Mouse (Mus musculus) large intestine, adult 2 months (tissue): ENCODE data around the gene Tekt3. TPM values are rescaled to one million over a fixed set of nuclear protein-coding genes. Genes with fewer than 3 reads are reported as not detected.

Source experiments
- DNase-seq: peaks from one replicate; pipeline ENCODE4 v3.0.0-alpha.2; 2012; ENCODE audit warnings: low read depth, low spot score
- WGBS: fragments of 180-500 bp; shearing (Covaris S2); methylation state at CpG from one replicate; pipeline ENCODE4 v1.1.7; 2018; 5-methylcytosine and 5-hydroxymethylcytosine counted together
- polyA plus RNA-seq: library from polyadenylated mRNA; depleted of rRNA; stranded (reverse); fragments of >200 nt; gene quantifications from 2 replicates; pipeline ENCODE4 v1.2.3, GENCODE M21; 2012; rRNA removed

Tekt3 gene
- polyA plus RNA-seq: not detected in 2 replicates

GRCm38 (mm10) chr11:63061446-63061845 lies at the start of gene Tekt3:
Tekt3 (plus strand) TSS chr11:63061654.
- no peak for DNase-seq

GRCm38 (mm10) chr11:63017327-63018082 lies 43.9 kb upstream of the Tekt3 start:
- WGBS: 85% methylated on average over 6 of the region's 6 CpGs
- no peak for DNase-seq

More at GRCm38 (mm10) chr11:63061446-63061845, at the start of gene Tekt3:
- 41% methylated on average over 17 of the region's 17 CpGs for WGBS

DNA sequence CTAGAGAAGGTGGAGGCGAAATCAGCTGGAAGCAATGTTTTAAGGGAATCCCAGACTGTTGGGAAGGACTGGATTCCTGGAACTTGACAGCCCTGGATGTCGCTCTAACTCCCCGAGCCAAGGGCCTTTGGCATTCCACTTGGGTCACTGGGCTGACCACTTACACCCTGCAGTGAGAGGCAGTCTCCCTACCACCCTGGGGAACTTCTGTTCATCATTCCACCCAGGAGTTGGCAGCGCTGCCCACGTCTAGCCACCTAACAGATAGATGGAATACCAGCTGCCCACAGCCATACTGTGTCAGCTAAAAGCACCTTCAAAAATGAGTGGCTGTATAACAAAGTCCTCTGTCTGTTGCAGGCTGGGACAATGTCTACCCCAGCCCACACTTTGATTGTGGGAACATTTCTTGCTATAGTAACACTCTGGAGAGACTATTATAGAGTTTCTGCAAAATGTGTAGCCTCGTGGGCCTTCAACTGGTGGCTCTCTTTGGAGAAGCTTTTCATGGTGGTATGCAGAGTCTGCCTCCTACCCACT lies 43.3 kb upstream of the Tekt3 start:
- 88% methylated on average over 6 of the region's 6 CpGs for WGBS
- no peak for DNase-seq

DNA sequence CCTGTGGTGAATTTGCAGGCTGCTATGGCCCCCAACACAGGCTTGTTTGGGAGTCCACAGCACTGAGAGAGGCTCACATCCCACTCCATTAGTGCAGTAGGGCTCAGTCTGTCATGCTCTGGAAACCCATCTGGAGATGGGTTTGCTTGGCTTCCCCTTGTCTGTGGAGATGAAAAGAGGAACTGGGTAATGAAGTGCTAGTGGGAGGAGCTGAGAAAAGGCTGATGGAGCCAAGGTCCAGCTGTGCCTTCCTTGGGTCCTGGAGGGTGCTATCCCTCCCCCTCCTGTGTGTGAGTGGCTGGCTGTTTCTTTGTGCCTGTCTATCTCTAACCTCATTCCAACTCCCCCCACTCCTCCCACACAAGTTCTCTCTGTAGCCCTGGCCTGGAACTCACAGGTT lies 40.8 kb upstream of the Tekt3 start:
- DNase-seq: no peak

DNA sequence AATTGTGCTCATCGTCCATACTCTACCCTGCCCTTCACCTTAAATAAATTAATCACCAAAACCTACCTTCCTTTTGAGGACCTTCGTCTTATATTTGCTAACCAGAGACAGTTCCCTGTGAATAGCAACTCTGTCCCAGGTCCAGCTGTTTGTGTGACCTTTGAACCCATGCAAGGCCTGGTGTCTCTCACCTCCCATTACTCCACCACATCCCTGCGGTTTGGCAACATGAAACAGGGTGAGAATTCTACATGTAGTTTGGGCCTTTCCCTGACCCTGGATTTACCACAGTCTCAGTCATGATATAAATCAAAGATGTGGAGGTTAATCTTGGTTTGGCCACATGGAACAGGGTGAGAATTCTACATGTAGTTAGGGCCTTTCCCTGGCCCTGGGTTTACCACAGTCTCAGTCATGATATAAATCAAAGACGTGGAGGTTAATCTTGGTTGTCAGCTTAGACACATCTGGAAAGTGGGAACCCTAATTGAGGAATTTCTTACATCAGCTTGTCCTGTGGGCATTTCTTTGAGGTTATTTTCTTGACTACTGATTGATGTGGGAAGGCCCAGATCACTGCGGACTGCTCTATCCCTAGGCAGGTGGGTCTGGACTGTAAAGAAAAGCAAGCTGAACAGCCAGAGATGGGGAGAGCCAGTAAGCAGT lies 40.2 kb upstream of the Tekt3 start:
- DNase-seq: no peak
- WGBS: 60% methylated on average over 5 of the region's 5 CpGs

DNA sequence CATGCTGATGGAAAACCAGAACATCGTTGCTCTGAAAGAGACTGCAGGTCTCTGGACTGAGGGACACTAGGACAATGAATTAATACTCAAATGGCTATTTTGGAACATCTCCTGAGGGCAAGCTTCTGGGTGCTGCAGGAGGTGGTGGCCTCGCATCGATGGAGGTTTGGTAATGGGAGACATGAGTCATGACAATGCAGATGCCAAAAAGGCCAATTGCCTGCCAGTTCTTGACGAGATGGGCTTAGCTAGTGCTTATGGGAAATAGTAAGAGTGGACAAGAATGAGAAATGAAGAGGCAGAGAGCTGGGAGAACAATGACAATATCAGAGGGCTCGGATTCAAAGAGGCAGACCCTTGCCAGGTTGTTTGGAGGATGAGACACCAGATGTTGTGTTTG lies 38.0 kb upstream of the Tekt3 start:
- no peak for DNase-seq
- 66% methylated on average over 5 of the region's 5 CpGs for whole genome bisulfite sequencing

DNA sequence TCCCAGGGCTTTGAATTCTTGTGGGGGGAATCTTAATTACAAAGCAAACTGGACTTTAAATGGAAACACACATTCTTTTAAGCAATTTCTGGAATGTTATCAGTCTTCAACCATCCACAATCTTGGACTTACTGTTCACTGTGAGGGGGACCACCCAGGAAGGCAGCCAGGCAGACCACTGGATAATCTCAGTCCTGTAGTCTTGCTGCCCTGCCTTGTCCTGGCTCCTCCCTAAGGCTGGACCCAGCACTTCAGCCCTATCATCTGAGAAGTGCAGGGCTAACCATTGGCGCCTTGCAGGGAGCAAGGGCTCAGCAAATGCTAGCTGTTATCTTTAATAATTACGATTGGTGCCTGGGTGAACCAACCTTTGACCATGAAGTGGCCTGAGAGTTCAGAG lies 37.3 kb upstream of the Tekt3 start:
- no peak for DNase-seq
- 74% methylated on average over 2 of the region's 2 CpGs for WGBS

- no peak for DNase-seq
- WGBS: 36% methylated on average over 6 of the region's 6 CpGs
These were observed 36.0 kb upstream of the Tekt3 start for GRCm38 (mm10) chr11:63025476-63025875.

DNA sequence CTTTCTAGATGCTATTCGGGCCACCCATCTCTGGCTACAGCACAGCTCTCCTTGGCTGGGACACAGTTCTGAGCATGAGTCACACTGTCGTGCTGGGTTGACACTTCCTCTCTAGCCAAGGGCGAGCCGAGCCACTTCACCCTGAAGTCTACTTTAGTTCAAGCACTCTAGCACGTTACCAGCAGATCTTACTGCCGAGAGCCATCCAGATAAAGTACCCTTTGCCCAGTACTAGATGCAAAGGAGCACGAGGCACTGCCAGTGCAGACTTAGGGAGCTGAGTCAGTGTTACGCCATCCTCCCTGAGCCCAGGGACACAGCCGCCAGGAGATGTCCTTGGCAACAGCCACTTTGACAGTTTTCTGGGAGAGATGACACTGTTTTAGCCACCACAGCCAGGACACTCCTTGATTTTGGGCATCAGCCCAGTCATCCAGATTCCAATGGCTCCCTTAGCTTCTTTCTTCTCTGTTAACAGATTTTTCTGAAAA lies 34.8 kb upstream of the Tekt3 start:
- no peak for DNase-seq
- WGBS: 45% methylated on average over 9 of the region's 9 CpGs

GRCm38 (mm10) chr11:63028131-63028530 lies 33.3 kb upstream of the Tekt3 start:
- no peak for DNase-seq
- WGBS: 92% methylated on average over 3 of the region's 3 CpGs

DNA sequence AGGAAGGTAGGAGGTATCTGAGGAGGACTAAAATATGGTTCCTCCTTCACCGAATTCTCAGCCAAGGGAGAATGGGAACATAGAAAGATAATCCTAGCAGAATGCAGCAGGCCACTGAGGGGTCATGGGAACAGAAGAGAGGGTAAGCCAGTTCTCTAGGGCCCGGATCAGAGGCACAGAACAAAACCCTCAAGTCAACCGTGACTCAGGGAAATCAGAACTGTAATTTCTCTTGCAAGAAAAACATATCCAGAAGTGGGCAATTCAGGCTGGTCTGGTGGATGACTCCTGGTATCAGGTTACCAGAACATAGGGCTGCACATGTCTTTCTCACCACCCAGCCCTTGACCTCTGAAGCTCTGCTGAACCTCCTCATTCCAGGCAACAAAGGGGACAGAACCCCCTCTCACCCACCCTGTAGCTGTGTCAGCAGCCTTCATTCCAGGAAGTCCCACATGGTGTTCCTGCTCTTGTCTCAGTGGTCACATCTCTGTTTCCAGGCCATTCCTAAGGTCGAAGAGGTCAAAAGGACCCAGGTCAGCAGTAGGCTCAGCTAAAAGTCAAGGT lies 32.2 kb upstream of the Tekt3 start:
- no peak for DNase-seq

GRCm38 (mm10) chr11:63029721-63030120 lies 31.7 kb upstream of the Tekt3 start:
- 63% methylated on average over 6 of the region's 6 CpGs for WGBS
- DNase-seq: no peak

More for the DNA sequence above, 32.2 kb upstream of the Tekt3 start:
- WGBS: 79% methylated on average over 4 of the region's 4 CpGs

DNA sequence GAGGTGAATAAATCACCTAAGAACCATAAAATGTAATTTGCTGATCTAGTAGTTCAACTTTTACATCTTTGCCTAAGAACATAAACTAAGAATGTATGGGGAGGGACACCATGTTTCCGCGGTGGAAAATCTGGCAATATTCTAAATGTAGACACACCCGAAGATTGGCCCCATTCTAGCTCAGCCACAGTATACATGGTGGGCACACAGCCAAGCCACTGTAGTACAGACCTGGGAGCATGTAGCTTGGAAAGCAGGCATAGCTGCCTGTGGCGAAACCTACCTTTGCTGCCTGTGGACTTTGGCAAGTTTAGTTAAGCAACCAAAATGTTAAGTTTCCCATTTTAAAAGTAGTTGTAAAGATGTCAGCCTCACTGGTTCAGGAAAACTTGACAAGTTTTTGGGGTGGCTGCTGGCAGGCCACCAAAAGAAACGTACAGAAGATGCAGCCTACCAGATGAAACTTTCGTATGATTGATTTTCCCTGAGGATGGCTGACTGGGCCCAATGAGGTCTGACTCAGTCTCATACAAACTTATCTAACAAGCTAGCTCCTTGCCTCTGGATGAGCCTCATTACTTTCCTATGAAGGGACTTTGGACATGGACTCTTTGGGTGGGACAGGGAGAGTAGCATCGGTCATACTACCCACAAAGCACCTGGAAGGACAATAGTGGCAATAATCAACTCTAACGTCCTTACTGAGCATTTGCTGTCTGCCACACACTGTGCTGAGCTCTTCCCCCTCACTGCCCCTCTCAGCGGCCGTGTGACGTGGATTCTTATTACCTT lies 25.8 kb upstream of the Tekt3 start:
- WGBS: 29% methylated on average over 11 of the region's 11 CpGs
- DNase-seq: peak; percentile 81

DNA sequence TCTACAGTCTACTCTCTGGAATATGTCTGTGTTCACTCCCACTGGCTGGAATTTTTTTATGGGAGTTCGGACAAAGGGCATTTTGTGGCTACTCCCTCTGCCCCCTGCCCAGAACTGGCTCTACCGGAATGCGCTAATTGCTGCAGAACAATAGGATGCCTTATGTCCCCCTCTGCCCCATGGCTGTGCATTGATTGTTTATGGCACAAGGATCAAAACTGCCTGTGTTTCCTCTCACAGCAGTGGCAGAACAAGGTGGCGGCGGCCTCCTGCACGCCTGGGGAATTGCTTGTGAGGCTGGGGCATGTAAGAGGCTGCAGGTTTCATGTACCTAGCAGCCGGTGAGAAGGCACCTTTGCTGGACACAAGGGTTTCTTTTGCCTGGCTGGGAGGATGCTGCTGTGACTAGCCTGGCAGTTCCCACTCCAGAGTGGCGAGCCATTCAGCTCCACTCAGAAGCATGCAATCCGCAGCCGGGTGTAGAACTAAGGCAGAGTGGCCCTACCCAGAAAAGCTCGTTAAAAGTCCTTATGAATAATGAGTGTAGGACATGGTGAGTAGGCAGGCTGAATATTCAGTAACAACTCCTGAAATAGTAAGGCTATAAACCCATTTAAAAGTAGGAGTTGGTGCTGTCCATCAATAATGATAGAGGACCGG lies 21.3 kb upstream of the Tekt3 start:
- WGBS: 33% methylated on average over 12 of the region's 12 CpGs
- no peak for DNase-seq

DNA sequence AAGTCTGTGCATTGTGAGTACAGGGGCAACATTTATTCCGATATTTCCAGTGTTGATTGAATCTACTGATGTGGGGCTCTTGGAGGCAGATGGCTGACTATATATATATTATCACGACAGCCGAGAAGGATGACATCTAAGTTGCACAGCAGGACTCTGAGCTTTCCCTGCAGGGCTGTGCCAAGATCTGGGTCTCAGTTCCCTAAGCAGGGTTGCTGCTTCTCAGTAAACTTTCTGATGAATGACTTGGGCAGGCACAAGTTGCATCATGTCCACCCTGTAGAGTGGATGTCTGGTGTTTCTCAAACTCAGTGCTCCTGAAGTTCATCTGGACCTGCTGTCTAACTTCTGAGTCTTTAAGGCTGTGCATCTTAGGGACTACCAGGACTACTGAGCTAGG lies 15.7 kb upstream of the Tekt3 start:
- no peak for DNase-seq
- 75% methylated on average over 3 of the region's 3 CpGs for WGBS

- DNase-seq: no peak
- WGBS: 79% methylated on average over 8 of the region's 8 CpGs
These were observed 15.1 kb upstream of the Tekt3 start for GRCm38 (mm10) chr11:63046380-63046779.

DNA sequence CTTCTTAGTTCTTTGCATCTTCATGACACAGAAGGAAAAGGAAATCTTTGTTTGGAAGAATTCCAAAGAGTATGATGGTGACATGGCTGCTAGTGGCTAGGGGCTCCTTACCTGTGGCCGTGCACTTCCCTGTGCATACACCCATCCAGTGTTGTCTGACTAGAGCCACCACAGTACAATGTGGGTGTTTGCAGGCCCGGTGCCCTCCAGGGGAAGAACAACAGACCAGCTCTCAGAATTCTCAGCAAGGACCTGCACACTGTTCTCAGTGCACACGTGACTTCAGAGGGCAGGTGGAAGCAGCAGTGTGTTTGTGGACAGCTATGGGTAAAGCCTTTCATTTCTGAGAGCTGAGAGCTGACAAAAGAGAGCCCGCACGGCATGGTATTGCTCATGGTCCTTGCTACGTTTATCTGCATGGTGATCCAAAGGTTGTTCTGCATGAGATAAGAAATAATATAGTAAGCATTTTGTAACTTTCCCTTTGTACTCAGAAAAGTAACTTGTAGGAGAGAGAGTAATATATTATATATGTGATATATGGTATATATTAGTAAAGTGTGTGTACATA lies 11.0 kb upstream of the Tekt3 start:
- no peak for DNase-seq
- WGBS: 83% methylated on average over 6 of the region's 6 CpGs

DNA sequence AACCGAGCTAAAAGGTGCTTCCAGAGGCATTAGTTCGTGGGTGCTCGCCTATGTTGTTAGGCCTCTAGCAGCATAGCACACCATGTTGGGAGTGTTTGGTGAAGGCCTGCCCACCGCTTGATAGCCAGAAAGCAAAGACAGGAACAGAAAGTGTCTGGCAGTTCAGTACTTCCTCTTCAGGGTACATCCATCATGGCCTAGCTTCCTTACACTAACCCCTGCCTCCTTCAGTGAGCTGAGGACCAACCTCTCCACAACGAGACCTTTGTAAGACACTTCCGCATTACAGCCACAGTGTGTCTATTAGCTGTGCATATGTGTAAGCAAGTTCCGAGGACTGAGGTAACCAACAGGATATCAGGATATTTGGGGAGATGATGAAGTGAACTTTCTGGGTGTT lies 10.4 kb upstream of the Tekt3 start:
- no peak for DNase-seq
- 86% methylated on average over 7 of the region's 7 CpGs for WGBS

DNA sequence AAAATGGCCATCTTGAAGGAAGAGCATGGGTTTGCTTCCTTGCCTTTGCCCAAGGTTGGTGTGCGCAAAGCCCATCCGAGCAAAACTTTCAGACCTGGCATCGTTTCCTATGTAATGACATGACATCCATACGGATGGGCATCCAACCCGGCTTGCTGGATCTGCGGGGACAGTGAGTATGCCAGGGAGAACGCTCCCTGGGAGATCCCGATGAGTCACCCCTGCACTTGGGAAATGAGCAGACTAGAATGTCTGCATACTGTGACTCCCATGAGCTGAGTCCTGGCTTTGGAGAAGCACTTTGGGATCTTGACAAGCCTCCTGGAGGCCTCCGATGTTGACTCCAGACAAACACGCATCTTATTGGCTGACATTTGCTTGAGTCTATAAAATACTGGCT lies 9.5 kb upstream of the Tekt3 start:
- WGBS: 88% methylated on average over 10 of the region's 10 CpGs
- no peak for DNase-seq
